Comparison of ENCODE assay signal across 9 mouse cellular contexts in genomic region chr10:63880462-63880903, GRCm38 (mm10). TPM values are rescaled to one million over a fixed set of nuclear protein-coding genes. Genes with fewer than 3 reads are reported as not detected.
DNase-seq lines count a peak whose midpoint lies in the region; ATAC-seq and TF ChIP-seq lines count a peak whose summit lies in the region.
"Had no signal": no experiment of that assay in that cellular context is flagged by ENCODE, and none has a peak within 500 bp of the region (broad histone marks: within the 10 kb centered on the region; RNA-seq: fewer than 3 reads in every experiment).

No protein-coding gene starts in this region.

- DNase-seq in gastrocnemius, adult 2 months = peak; percentile 61
- no peak for DNase-seq in gastrocnemius, postnatal 4 days (ENCODE audit: low spot score in 2 of 2)
- DNase-seq in brain, adult 2 months (ENCODE audit: low read depth, low spot score) = peak; percentile 92
- DNase-seq in left cerebral cortex, adult 18-20 months (ENCODE audit: low spot score in 2 of 2) = peak; percentile 7 to 9
- no peak for DNase-seq in testis, postnatal 10 days (ENCODE audit: low spot score)

- WGBS in forebrain, embryonic 15.5 days = 27% methylated on average over 5 of the region's 5 CpGs
- 72% methylated on average over 5 of the region's 5 CpGs for WGBS in intestine, embryonic 16.5 days

- peak; percentile 90 for ATAC-seq in forebrain, embryonic 15.5 days (replicated peaks)
- ATAC-seq in intestine, embryonic 16.5 days = no peak
- no peak for ATAC-seq in erythroid progenitor cell, adult 5-6 weeks (replicated peaks; ENCODE audit: low FRiP score, poor library complexity, severe bottlenecking)
- ATAC-seq: midbrain, embryonic 13.5 days had no signal

- intact Hi-C loops in gastrocnemius, adult 2 months (cut with DNase I) = no loop called here

- H3K9ac ChIP-seq in forebrain, embryonic 15.5 days (replicated peaks) = no peak overlapping the region
- no peak overlapping the region for H3K9ac ChIP-seq in intestine, embryonic 16.5 days (ENCODE audit: low read depth, low read length)
- H3K9ac ChIP-seq: midbrain, embryonic 13.5 days had no signal

- H3K4me2 ChIP-seq in forebrain, embryonic 15.5 days (replicated peaks) = no peak overlapping the region
- no peak overlapping the region for H3K4me2 ChIP-seq in intestine, embryonic 16.5 days (ENCODE audit: low read depth, low read length)
- H3K4me2 ChIP-seq: midbrain, embryonic 13.5 days had no signal

- H3K27ac ChIP-seq in gastrocnemius, adult 2 months = peak overlapping the region; percentile 20; the same call in 1 of the 2 replicates
- H3K27ac ChIP-seq in forebrain, embryonic 15.5 days (replicated peaks) = no peak overlapping the region
- H3K27ac ChIP-seq in intestine, embryonic 16.5 days (ENCODE audit: low read length) = no peak overlapping the region
- H3K27ac ChIP-seq: midbrain, embryonic 13.5 days had no signal

- H3K4me1 ChIP-seq in forebrain, embryonic 15.5 days = peaks cover 8% of the 10 kb centered on the region; the same call in 1 of the 2 replicates
- no peaks in the 10 kb centered on the region for H3K4me1 ChIP-seq in intestine, embryonic 16.5 days (ENCODE audit: control insufficient read depth, insufficient read depth, low read length)
- H3K4me1 ChIP-seq: midbrain, embryonic 13.5 days had no signal

- H3K36me3 ChIP-seq in forebrain, embryonic 15.5 days = no peaks in the 10 kb centered on the region
- no peaks in the 10 kb centered on the region for H3K36me3 ChIP-seq in intestine, embryonic 16.5 days (ENCODE audit: control insufficient read depth, insufficient read depth, low read length)
- H3K36me3 ChIP-seq: midbrain, embryonic 13.5 days had no signal

- no peak overlapping the region for H3K4me3 ChIP-seq in gastrocnemius, adult 2 months
- H3K4me3 ChIP-seq in forebrain, embryonic 15.5 days = no peak overlapping the region
- no peak overlapping the region for H3K4me3 ChIP-seq in intestine, embryonic 16.5 days (ENCODE audit: low read length)
- H3K4me3 ChIP-seq: midbrain, embryonic 13.5 days had no signal

- H3K27me3 ChIP-seq in forebrain, embryonic 15.5 days = no peaks in the 10 kb centered on the region
- no peaks in the 10 kb centered on the region for H3K27me3 ChIP-seq in intestine, embryonic 16.5 days (replicated peaks; ENCODE audit: control insufficient read depth, insufficient read depth, low read length)
- H3K27me3 ChIP-seq: midbrain, embryonic 13.5 days had no signal

- no peak for TF ChIP-seq CTCF in gastrocnemius, adult 2 months (IDR thresholded peaks at IDR 0.05)

- H3K9me3 ChIP-seq in forebrain, embryonic 15.5 days = no peaks in the 10 kb centered on the region
- H3K9me3 ChIP-seq in intestine, embryonic 16.5 days (ENCODE audit: control insufficient read depth, low read length) = no peaks in the 10 kb centered on the region
- H3K9me3 ChIP-seq: midbrain, embryonic 13.5 days had no signal

RNA-seq across cellular contexts. Expression of gene Gm10118, which starts 46.8 kb away (rescaled TPM):
- not detected for total RNA-seq in gastrocnemius, adult 2 months (2021)
- total RNA-seq in gastrocnemius, postnatal 4 days (2021) = not detected
- polyA plus RNA-seq in forebrain, embryonic 15.5 days (2015; fragmentation: Nextera tagmentation; extraction: Ambion mirVana) = 0.70 and 0.73 TPM in 2 replicates
- 1 to 10 TPM; 5.4 to 5.8 TPM for total RNA-seq in left cerebral cortex, adult 18-20 months (2021)
- 0.06 and 0.10 TPM in 2 replicates for polyA plus RNA-seq in intestine, embryonic 16.5 days (2015; fragmentation: Nextera tagmentation; extraction: Ambion mirVana)
- total RNA-seq in erythroid progenitor cell, adult 5-6 weeks (2015; ENCODE audit: low replicate concordance) = not detected in 2 replicates
- not detected in 2 replicates for total RNA-seq in erythroid progenitor cell, adult 5-6 weeks (2017; ENCODE audit: low replicate concordance)

Comparison
In these comparisons a context has a peak if more than half of its experiments do, and no peak if none do; other contexts are left out.
1. DNase-seq: peak in gastrocnemius, adult 2 months (single experiment), brain, adult 2 months (single experiment) and left cerebral cortex, adult 18-20 months (2 of 2); none in gastrocnemius, postnatal 4 days (0 of 2) and testis, postnatal 10 days (single experiment).
2. RNA of gene Gm10118, which starts 46.8 kb away (total RNA-seq): 5.4 to 5.8 TPM in left cerebral cortex, adult 18-20 months; not detected in gastrocnemius, adult 2 months, not detected in gastrocnemius, postnatal 4 days and not detected in erythroid progenitor cell, adult 5-6 weeks; every median in the first group is over 4 times any median in the second.